Mouse (Mus musculus) neural tube, embryonic 14.5 days (tissue): ENCODE data around the gene 9430038I01Rik. TPM values are rescaled to one million over a fixed set of nuclear protein-coding genes. Genes with fewer than 3 reads are reported as not detected.

Source experiments
- ATAC-seq: fragments of 200-750 bp; cut with Nextera tagmentation; 2 replicates; pipeline ENCODE4 v1.8.0; 2017; ENCODE audit warnings: low read depth, mild to moderate bottlenecking, moderate TSS enrichment, moderate library complexity
- H3K27ac ChIP-seq: fragments of 300-500 bp; sonication (generic); 2 replicates; pipeline ENCODE4 v1.5.1; 2014; ENCODE audit warnings: low read depth, mild to moderate bottlenecking, control low read depth, low read length, moderate library complexity, mixed read lengths
- H3K27me3 ChIP-seq: fragments of 300-500 bp; sonication (generic); 2 replicates; pipeline ENCODE4 v1.6.1; 2014; ENCODE audit warnings: low read length; ENCODE audit not compliant: control insufficient read depth, insufficient read depth
- H3K36me3 ChIP-seq: fragments of 300-500 bp; sonication (generic); 2 replicates; pipeline ENCODE4 v1.6.1; 2014; ENCODE audit warnings: low read length, mixed read lengths; ENCODE audit not compliant: control insufficient read depth, insufficient read depth
- H3K4me1 ChIP-seq: fragments of 300-500 bp; sonication (generic); 2 replicates; pipeline ENCODE4 v1.6.1; 2014; ENCODE audit warnings: low read length; ENCODE audit not compliant: control insufficient read depth, insufficient read depth
- H3K4me2 ChIP-seq: fragments of 300-500 bp; sonication (generic); 2 replicates; pipeline ENCODE4 v1.6.1; 2014; ENCODE audit warnings: mild to moderate bottlenecking, low read depth, low read length, control low read depth
- H3K4me3 ChIP-seq: fragments of 300-500 bp; sonication (generic); 2 replicates; pipeline ENCODE4 v1.5.1; 2014; ENCODE audit warnings: low read depth, low read length, control low read depth, mixed read lengths
- H3K9ac ChIP-seq: fragments of 300-500 bp; sonication (generic); replicated peaks from 2 replicates; pipeline ENCODE4 v1.6.1; 2014; ENCODE audit warnings: low read depth, mild to moderate bottlenecking, control low read depth, low read length, mixed read lengths
- H3K9me3 ChIP-seq: fragments of 300-500 bp; sonication (generic); 2 replicates; pipeline ENCODE4 v1.6.1; 2016; ENCODE audit warnings: low read length; ENCODE audit not compliant: control insufficient read depth
- WGBS: fragments of 180-500 bp; shearing (Covaris S2); extraction: QIAGEN DNeasy Blood & Tissue Kit; methylation state at CpG from one replicate; pipeline ENCODE4 v1.1.7; 2014; 5-methylcytosine and 5-hydroxymethylcytosine counted together
- polyA plus RNA-seq: library from polyadenylated mRNA; unstranded; fragments of >200 nt; fragmentation: Nextera tagmentation; extraction: Ambion mirVana; gene quantifications from 2 replicates; pipeline ENCODE4 v1.2.1, GENCODE M21; 2014

9430038I01Rik gene
- polyA plus RNA-seq, 1 experiment from 2014 or later = 19.3 TPM

GRCm38 (mm10) chr7:137426693-137427092 is 16.1 kb upstream of the 9430038I01Rik start:
- H3K9me3 ChIP-seq = no peaks in the 10 kb centered on the region
- no peak overlapping the region for H3K4me2 ChIP-seq
- no peak overlapping the region for H3K9ac ChIP-seq
- ATAC-seq = no peak
- no peaks in the 10 kb centered on the region for H3K4me1 ChIP-seq
- 70% methylated on average over 4 of the region's 4 CpGs for WGBS
- H3K4me3 ChIP-seq = no peak overlapping the region
- H3K27me3 ChIP-seq = no peaks in the 10 kb centered on the region
- no peaks in the 10 kb centered on the region for H3K36me3 ChIP-seq
- H3K27ac ChIP-seq = no peak overlapping the region

- Histone ChIP-seq H3K9ac (no peak overlapping the region), H3K4me2 (no peak overlapping the region), H3K4me1 (no peaks in the 10 kb centered on the region), H3K27ac (no peak overlapping the region), H3K9me3 (no peaks in the 10 kb centered on the region), H3K4me3 (no peak overlapping the region), H3K36me3 (no peaks in the 10 kb centered on the region), H3K27me3 (no peaks in the 10 kb centered on the region)
- WGBS = 96% methylated on average over 4 of the region's 4 CpGs
- ATAC-seq = no peak
These were observed 10.7 kb upstream of the 9430038I01Rik start for GRCm38 (mm10) chr7:137421236-137421635.

GRCm38 (mm10) chr7:137420550-137420949 is 10.0 kb upstream of the 9430038I01Rik start:
- Histone ChIP-seq H3K27ac (no peak overlapping the region), H3K9ac (no peak overlapping the region), H3K9me3 (no peaks in the 10 kb centered on the region), H3K4me2 (no peak overlapping the region), H3K36me3 (no peaks in the 10 kb centered on the region), H3K4me1 (no peaks in the 10 kb centered on the region), H3K27me3 (no peaks in the 10 kb centered on the region), H3K4me3 (no peak overlapping the region)
- no peak for ATAC-seq
- WGBS = 94% methylated on average over 2 of the region's 2 CpGs

- ATAC-seq = no peak
- no peaks in the 10 kb centered on the region for H3K27me3 ChIP-seq
- no peaks in the 10 kb centered on the region for H3K36me3 ChIP-seq
- H3K9me3 ChIP-seq = no peaks in the 10 kb centered on the region
- 76% methylated on average over 8 of the region's 8 CpGs for WGBS
- no peaks in the 10 kb centered on the region for H3K4me1 ChIP-seq
- no peak overlapping the region for H3K4me3 ChIP-seq
- no peak overlapping the region for H3K4me2 ChIP-seq
- H3K27ac ChIP-seq = no peak overlapping the region
- H3K9ac ChIP-seq = no peak overlapping the region
These were observed 4.1 kb upstream of the 9430038I01Rik start for GRCm38 (mm10) chr7:137414710-137415109.

GRCm38 (mm10) chr7:137407428-137408058 is 3.0 kb downstream of the 9430038I01Rik start:
- 88% methylated on average over 1 of the region's 1 CpGs for WGBS
- no peak overlapping the region for H3K9ac ChIP-seq
- no peaks in the 10 kb centered on the region for H3K27me3 ChIP-seq
- H3K9me3 ChIP-seq = no peaks in the 10 kb centered on the region
- no peak overlapping the region for H3K4me2 ChIP-seq
- H3K36me3 ChIP-seq = no peaks in the 10 kb centered on the region
- H3K4me1 ChIP-seq = no peaks in the 10 kb centered on the region
- no peak overlapping the region for H3K27ac ChIP-seq
- ATAC-seq = no peak
- no peak overlapping the region for H3K4me3 ChIP-seq

- Histone ChIP-seq H3K9ac (no peak overlapping the region), H3K27ac (no peak overlapping the region), H3K9me3 (no peaks in the 10 kb centered on the region), H3K36me3 (no peaks in the 10 kb centered on the region), H3K27me3 (no peaks in the 10 kb centered on the region), H3K4me1 (no peaks in the 10 kb centered on the region), H3K4me2 (no peak overlapping the region), H3K4me3 (no peak overlapping the region)
- no peak for ATAC-seq
- WGBS = 97% methylated on average over 2 of the region's 2 CpGs
These were observed 6.4 kb downstream of the 9430038I01Rik start for GRCm38 (mm10) chr7:137404146-137404545.

- H3K9ac ChIP-seq = no peak overlapping the region
- no peak for ATAC-seq
- WGBS = 95% methylated on average over 4 of the region's 4 CpGs
- H3K4me2 ChIP-seq = no peak overlapping the region
- H3K4me1 ChIP-seq = no peaks in the 10 kb centered on the region
- H3K27me3 ChIP-seq = no peaks in the 10 kb centered on the region
- H3K9me3 ChIP-seq = no peaks in the 10 kb centered on the region
- H3K27ac ChIP-seq = no peak overlapping the region
- H3K4me3 ChIP-seq = no peak overlapping the region
- H3K36me3 ChIP-seq = no peaks in the 10 kb centered on the region
These were observed 11.6 kb downstream of the 9430038I01Rik start for GRCm38 (mm10) chr7:137398973-137399372.

- 93% methylated on average over 8 of the region's 8 CpGs for WGBS
These were observed 13.1 kb downstream of the 9430038I01Rik start for GRCm38 (mm10) chr7:137397361-137397910.

GRCm38 (mm10) chr7:137395421-137395820 is 15.1 kb downstream of the 9430038I01Rik start:
- Histone ChIP-seq H3K9ac (no peak overlapping the region), H3K36me3 (no peaks in the 10 kb centered on the region), H3K9me3 (no peaks in the 10 kb centered on the region), H3K27ac (no peak overlapping the region), H3K27me3 (no peaks in the 10 kb centered on the region), H3K4me3 (no peak overlapping the region), H3K4me2 (no peak overlapping the region), H3K4me1 (no peaks in the 10 kb centered on the region)
- 88% methylated on average over 4 of the region's 4 CpGs for WGBS
- no peak for ATAC-seq

More at GRCm38 (mm10) chr7:137397361-137397910, 13.1 kb downstream of the 9430038I01Rik start:
- H3K4me3 ChIP-seq = no peak overlapping the region
- no peak overlapping the region for H3K4me2 ChIP-seq
- no peaks in the 10 kb centered on the region for H3K27me3 ChIP-seq
- no peaks in the 10 kb centered on the region for H3K9me3 ChIP-seq
- no peak overlapping the region for H3K27ac ChIP-seq
- H3K36me3 ChIP-seq = no peaks in the 10 kb centered on the region
- H3K4me1 ChIP-seq = no peaks in the 10 kb centered on the region
- no peak overlapping the region for H3K9ac ChIP-seq
- no peak for ATAC-seq
